Comparison of ENCODE assay signal across 7 mouse cellular contexts in genomic region chr14:25693888-25694568, GRCm38 (mm10). TPM values are rescaled to one million over a fixed set of nuclear protein-coding genes. Genes with fewer than 3 reads are reported as not detected.
DNase-seq lines count a peak whose midpoint lies in the region; ATAC-seq lines count a peak whose summit lies in the region.

TSS of gene Ppif (plus strand) at chr14:25694154.

- H3K9ac ChIP-seq in intestine, embryonic 15.5 days, result peak within 1 kb of the TSS; percentile 82

- no peaks in the 10 kb centered on the region for H3K27me3 ChIP-seq in intestine, embryonic 15.5 days (replicated peaks)
- no peaks in the 10 kb centered on the region for H3K27me3 ChIP-seq in midbrain, embryonic 10.5 days (ENCODE audit: low read depth, poor library complexity, severe bottlenecking)

- H3K4me1 ChIP-seq in intestine, embryonic 15.5 days (replicated peaks), result peaks cover 19% of the 10 kb centered on the region
- peaks cover 31% of the 10 kb centered on the region for H3K4me1 ChIP-seq in midbrain, embryonic 10.5 days

- DNase-seq in adrenal gland, adult 18-20 months (ENCODE audit: low spot score in 2 of 2), result peak; percentile 99 to 100
- DNase-seq in embryo, embryonic 11 days, result peak; percentile 97
- DNase-seq in gastrocnemius, postnatal 36 days, result peak; percentile 95
- peak; percentile 97 to 98 for DNase-seq in left cerebral cortex, postnatal 25 days (ENCODE audit: low spot score in 2 of 2)
- peak; percentile 97 for DNase-seq in midbrain, embryonic 10.5 days (ENCODE audit: low spot score)
- peak; percentile 100 for DNase-seq in right cerebral cortex, postnatal 4 days

- H3K36me3 ChIP-seq in intestine, embryonic 15.5 days, result peaks cover 19% of the 10 kb centered on the region; the same call in 1 of the 2 replicates
- peaks cover 36% of the 10 kb centered on the region for H3K36me3 ChIP-seq in midbrain, embryonic 10.5 days

- H3K9me3 ChIP-seq in intestine, embryonic 15.5 days, result no peaks in the 10 kb centered on the region
- no peaks in the 10 kb centered on the region for H3K9me3 ChIP-seq in midbrain, embryonic 10.5 days (replicated peaks)

- H3K4me3 ChIP-seq in intestine, embryonic 15.5 days (replicated peaks), result peak within 1 kb of the TSS; percentile 93
- H3K4me3 ChIP-seq in midbrain, embryonic 10.5 days, result peak within 1 kb of the TSS; percentile 93

- H3K27ac ChIP-seq in intestine, embryonic 15.5 days, result peak within 1 kb of the TSS; percentile 84
- peak within 1 kb of the TSS; percentile 89 for H3K27ac ChIP-seq in midbrain, embryonic 10.5 days (replicated peaks)

- peak within 1 kb of the TSS; percentile 79 for H3K4me2 ChIP-seq in intestine, embryonic 15.5 days (replicated peaks)

- WGBS in intestine, embryonic 15.5 days, result under 1% methylated on average over 70 of the region's 70 CpGs
- under 1% methylated on average over 70 of the region's 70 CpGs for WGBS in midbrain, embryonic 10.5 days

- ATAC-seq in intestine, embryonic 15.5 days, result peak; percentile 94

- intact Hi-C loops in gastrocnemius, postnatal 36 days (cut with DNase I), result no loop called here
- intact Hi-C loops in left cerebral cortex, postnatal 25 days (cut with DNase I), result no loop called here

RNA-seq across cellular contexts. Expression of gene Ppif, which starts in this region (rescaled TPM):
- total RNA-seq in adrenal gland, adult 18-20 months (2021), result 10 to 100 TPM; 21.3 to 32.1 TPM
- 10 to 100 TPM; 31.8 to 36.5 TPM for total RNA-seq in gastrocnemius, postnatal 36 days (2021)
- polyA plus RNA-seq in intestine, embryonic 15.5 days (2015; fragmentation: Nextera tagmentation; extraction: Ambion mirVana), result 89.9 and 90.5 TPM in 2 replicates
- 10 to 100 TPM; 22.5 to 22.7 TPM for total RNA-seq in left cerebral cortex, postnatal 25 days (2021)
- polyA plus RNA-seq in midbrain, embryonic 10.5 days (2016; fragmentation: Nextera tagmentation; extraction: Ambion mirVana), result 54.7 and 56.1 TPM in 2 replicates

Comparison
In these comparisons a context has a peak if more than half of its experiments do, and no peak if none do; other contexts are left out.
1. Peak in every context shown above with its lines: DNase-seq, ATAC-seq, H3K4me3 ChIP-seq and H3K27ac ChIP-seq.